Mouse (Mus musculus): ENCODE results near the gene Tmem147.

DNA sequence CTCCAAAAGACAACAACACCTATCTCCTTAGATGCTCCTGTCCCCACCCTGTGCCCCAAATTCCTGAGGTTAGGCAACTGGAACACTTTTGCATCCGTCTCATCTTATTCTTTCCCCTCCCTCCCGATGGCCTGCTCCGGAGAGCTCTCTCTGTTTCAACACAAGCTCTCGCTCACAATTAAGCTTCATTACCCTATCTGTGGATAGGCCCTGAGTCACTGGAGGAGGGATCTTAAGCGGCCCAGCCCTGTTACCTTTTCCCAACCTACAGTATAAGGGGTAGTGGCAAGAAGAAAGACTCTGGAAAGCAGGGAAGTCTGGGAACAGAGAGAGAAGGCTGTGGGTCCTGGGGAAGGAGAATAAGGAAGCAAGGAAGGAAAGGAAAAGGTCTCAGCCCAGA is 34.1 kb upstream of the Tmem147 start, which contains the start of gene Dmkn:
- TF ChIP-seq ZC3H11A (IDR thresholded peaks at IDR 0.05; ENCODE audit: borderline replicate concordance, low read depth, low read length) (no peak), HCFC1 (IDR thresholded peaks at IDR 0.05; ENCODE audit: borderline replicate concordance, insufficient read depth, low read length) (no peak), CHD2 (IDR thresholded peaks at IDR 0.05; ENCODE audit: low read depth, low read length) (no peak)
